Mouse (Mus musculus) MEL (cell line): ENCODE results near the gene Sppl2a. TPM values are rescaled to one million over a fixed set of nuclear protein-coding genes. Genes with fewer than 3 reads are reported as not detected.

Experiments used
- DNase-seq: peaks from one replicate; pipeline ENCODE4 v3.0.0; 2011; ENCODE audit warnings: low read depth, low spot score
- H3K27ac ChIP-seq: 2 replicates; pipeline ENCODE4 v1.5.1; 2012; ENCODE audit warnings: low read depth, mild to moderate bottlenecking, control low read depth, low read length, moderate library complexity; ENCODE audit not compliant: control insufficient read depth
- H3K27me3 ChIP-seq, 2 experiments: fragments of 150-350 bp in 1 of 2; sonication (generic) in 1 of 2; 2 replicates each; pipeline ENCODE4 v1.6.1; 2012; ENCODE audit warnings: low read length in 2 of 2, mild to moderate bottlenecking in 2 of 2, improper control_type of control experiment in 1 of 2, moderate library complexity in 1 of 2; ENCODE audit not compliant: insufficient read depth in 2 of 2, control insufficient read depth in 1 of 2
- H3K36me3 ChIP-seq, 2 experiments: 2 replicates each; pipeline ENCODE4 v1.6.1; 2012 to 2014; ENCODE audit warnings: low read length in 2 of 2, improper control_type of control experiment in 1 of 2, inconsistent platforms in 1 of 2, mild to moderate bottlenecking in 1 of 2; ENCODE audit not compliant: insufficient read depth in 2 of 2, control insufficient read depth in 1 of 2
- H3K4me1 ChIP-seq, 2 experiments: fragments of 150-350 bp in 1 of 2; sonication (generic) in 1 of 2; 2 replicates each; pipeline ENCODE4 v1.6.1; 2012; ENCODE audit warnings: low read length in 2 of 2, improper control_type of control experiment in 1 of 2, mild to moderate bottlenecking in 1 of 2; ENCODE audit not compliant: insufficient read depth in 2 of 2, control insufficient read depth in 1 of 2
- H3K4me3 ChIP-seq, 2 experiments: fragments of 150-350 bp in 1 of 2; sonication (generic) in 1 of 2; 2 replicates each; pipeline ENCODE4 v1.5.1; 2012; ENCODE audit warnings: low read depth in 2 of 2, low read length in 2 of 2, mild to moderate bottlenecking in 2 of 2, moderate library complexity in 2 of 2, control low read depth in 1 of 2, improper control_type of control experiment in 1 of 2; ENCODE audit not compliant: control insufficient read depth in 1 of 2, insufficient read depth in 1 of 2
- H3K79me2 ChIP-seq: 2 replicates; pipeline ENCODE4 v1.6.1; 2012; ENCODE audit warnings: mild to moderate bottlenecking, low read length, moderate library complexity; ENCODE audit not compliant: control insufficient read depth, poor library complexity, insufficient read depth
- H3K9ac ChIP-seq: 2 replicates; pipeline ENCODE4 v1.6.1; 2012; ENCODE audit warnings: low read depth, mild to moderate bottlenecking, control low read depth, low read length, moderate library complexity; ENCODE audit not compliant: control insufficient read depth, poor library complexity, severe bottlenecking
- H3K9me3 ChIP-seq: fragments of 150-350 bp; sonication (generic); replicated peaks from 2 replicates; pipeline ENCODE4 v1.6.1; 2012; ENCODE audit warnings: mild to moderate bottlenecking, low read length, improper control_type of control experiment, moderate library complexity; ENCODE audit not compliant: insufficient read depth
- BHLHE40 ChIP-seq: IDR thresholded peaks from 2 replicates; pipeline ENCODE4 v1.6.1; 2012; ENCODE audit warnings: low read depth, mild to moderate bottlenecking, inconsistent platforms, low read length, improper control_type of control experiment, borderline replicate concordance
- ELF1 ChIP-seq: IDR thresholded peaks from 2 replicates; pipeline ENCODE4 v1.6.1; 2014; ENCODE audit warnings: low read depth, mild to moderate bottlenecking, inconsistent platforms, low read length, improper control_type of control experiment, moderate library complexity
- ETS1 ChIP-seq: IDR thresholded peaks from 2 replicates; pipeline ENCODE4 v1.6.1; 2012; ENCODE audit warnings: low read depth, mild to moderate bottlenecking, inconsistent platforms, low read length, improper control_type of control experiment, moderate library complexity
- POLR2AphosphoS2 ChIP-seq: IDR thresholded peaks from 2 replicates; pipeline ENCODE4 v1.6.1; 2011; ENCODE audit warnings: low read length, improper control_type of control experiment
- SIN3A ChIP-seq: IDR thresholded peaks from 2 replicates; pipeline ENCODE4 v1.6.1; 2012; ENCODE audit warnings: low read length, improper control_type of control experiment, inconsistent platforms
- TCF12 ChIP-seq: IDR thresholded peaks from 2 replicates; pipeline ENCODE4 v1.6.1; 2014; ENCODE audit warnings: low read depth, mild to moderate bottlenecking, inconsistent platforms, low read length, improper control_type of control experiment, moderate library complexity
- USF2 ChIP-seq, 2 experiments: IDR thresholded peaks; 2 replicates each; pipeline ENCODE4 v1.6.1; 2011 to 2012; ENCODE audit warnings: improper control_type of control experiment in 2 of 2, low read length in 2 of 2, borderline replicate concordance in 1 of 2, inconsistent platforms in 1 of 2, low read depth in 1 of 2, mild to moderate bottlenecking in 1 of 2; ENCODE audit not compliant: insufficient read depth in 1 of 2
- ZKSCAN1 ChIP-seq: IDR thresholded peaks from 2 replicates; pipeline ENCODE4 v1.6.1; 2012; ENCODE audit warnings: low read depth, mild to moderate bottlenecking, inconsistent platforms, low read length, improper control_type of control experiment, moderate library complexity
- polyA plus RNA-seq, 2 experiments: library from polyadenylated mRNA; stranded (reverse) in 1 of 2; unstranded in 1 of 2; fragments of >175 nt in 1 of 2; fragments of >200 nt in 1 of 2; gene quantifications; 2 replicates each; pipeline versions ENCODE4 v1.2.1 to v1.2.4; 2012; ENCODE audit warnings: low replicate concordance in 2 of 2, low read depth in 1 of 2; ENCODE audit not compliant: insufficient read length in 2 of 2, insufficient read depth in 1 of 2, missing spikeins in 1 of 2
- total RNA-seq: library from RNA; depleted of rRNA; stranded (reverse); fragments of 300-350 nt; gene quantifications from 2 replicates; pipeline ENCODE4 v1.2.3, GENCODE M21; 2012

The Sppl2a gene
- total and polyA plus RNA-seq, 3 experiments = 12.1 to 16.6 TPM; not detected in 1

- no peaks in the 10 kb centered on the region for H3K27me3 ChIP-seq
- H3K4me1 ChIP-seq = peaks cover 0 to 1% of the 10 kb centered on the region in 2 experiments; a peak in 1 of 4 replicates
- no peak for TF ChIP-seq POLR2AphosphoS2
- no peak for TF ChIP-seq USF2 (IDR thresholded peaks at IDR 0.05; ENCODE audit: borderline replicate concordance in 1 of 2, insufficient read depth in 1 of 2, low read depth in 1 of 2, low read length in 2 of 2)
- TF ChIP-seq ETS1 = no peak
- no peak for TF ChIP-seq TCF12
- no peak for TF ChIP-seq ELF1
- TF ChIP-seq ZKSCAN1 = no peak
- TF ChIP-seq, all 39 proteins: peak for 0
- Histone ChIP-seq H3K4me3 (peak overlapping the region; percentile 75 to 94), H3K9ac (peak overlapping the region; percentile 80), H3K79me2 (peaks cover 6% of the 10 kb centered on the region), H3K36me3 (peaks cover 0 to 15% of the 10 kb centered on the region in 2 experiments; a peak in 2 of 4 replicates), H3K27ac (no peak overlapping the region; the same call in 1 of the 2 replicates), H3K9me3 (no peaks in the 10 kb centered on the region)
- no peak for DNase-seq
Observed at GRCm38 (mm10) chr2:126932261-126932896, 656 bp downstream of the Sppl2a start.

- H3K27ac ChIP-seq = no peak overlapping the region
- no peak for DNase-seq
- TF ChIP-seq SIN3A = no peak
- TF ChIP-seq ZKSCAN1 = no peak
- TF ChIP-seq, all 39 proteins: peak for 0
- Histone ChIP-seq H3K9ac (peak overlapping the region; percentile 80; the same call in 1 of the 2 replicates), H3K36me3 (peaks cover 0 to 15% of the 10 kb centered on the region in 2 experiments; a peak in 2 of 4 replicates), H3K4me1 (peaks cover 0 to 1% of the 10 kb centered on the region in 2 experiments; a peak in 1 of 4 replicates), H3K79me2 (peaks cover 6% of the 10 kb centered on the region), H3K4me3 (peak overlapping the region in 1 of 2 experiments; percentile 94; a peak in 2 of 4 replicates), H3K27me3 (no peaks in the 10 kb centered on the region), H3K9me3 (no peaks in the 10 kb centered on the region)
Observed at GRCm38 (mm10) chr2:126931784-126932183, 1.3 kb downstream of the Sppl2a start.

GRCm38 (mm10) chr2:126928681-126929080 lies 4.4 kb downstream of the Sppl2a start:
- no peak overlapping the region for H3K4me3 ChIP-seq
- peaks cover 0 to 1% of the 10 kb centered on the region in 2 experiments; a peak in 1 of 4 replicates for H3K4me1 ChIP-seq
- H3K36me3 ChIP-seq = peaks cover 8 to 14% of the 10 kb centered on the region in 2 experiments

More at GRCm38 (mm10) chr2:126928681-126929080, 4.4 kb downstream of the Sppl2a start:
- no peak for DNase-seq
- no peaks in the 10 kb centered on the region for H3K27me3 ChIP-seq
- H3K9me3 ChIP-seq = no peaks in the 10 kb centered on the region
- no peak overlapping the region for H3K9ac ChIP-seq
- no peak overlapping the region for H3K27ac ChIP-seq
- H3K79me2 ChIP-seq = peaks cover 6% of the 10 kb centered on the region
- TF ChIP-seq BHLHE40 = no peak
- TF ChIP-seq USF2 (IDR thresholded peaks at IDR 0.05; ENCODE audit: borderline replicate concordance in 1 of 2, insufficient read depth in 1 of 2, low read depth in 1 of 2, low read length in 2 of 2) = no peak
